Mouse (Mus musculus): ENCODE results near the gene Sash3. TPM values are rescaled to one million over a fixed set of nuclear protein-coding genes. Genes with fewer than 3 reads are reported as not detected.

Sash3 gene
- polyA plus RNA-seq, 1 experiment from 2014 or later, result 2.1 TPM

DNA sequence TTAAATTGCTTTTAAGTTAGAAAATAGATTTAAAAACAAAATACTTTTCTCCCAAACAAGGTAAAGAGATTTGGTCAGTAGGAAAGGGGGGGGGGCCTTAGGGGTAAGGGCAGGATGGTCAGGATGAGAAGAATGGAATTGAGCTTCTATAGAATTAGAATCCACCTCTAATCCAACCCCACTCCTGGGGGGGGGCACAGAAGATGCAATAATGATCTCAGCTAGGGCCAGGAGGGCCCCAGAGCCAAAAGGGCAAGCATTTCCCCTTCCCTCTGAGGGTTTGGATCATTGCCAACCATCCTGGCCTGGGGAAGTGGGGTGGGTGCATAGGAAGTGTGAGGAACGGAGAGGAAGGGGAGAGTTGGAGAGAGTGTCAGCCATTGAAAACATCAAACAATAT is 24.1 kb downstream of the Sash3 start:
- 29% methylated on average over 1 of the region's 1 CpGs for WGBS
- no peak for ATAC-seq
- TF ChIP-seq CTCF (IDR thresholded peaks at IDR 0.05; ENCODE audit: low read depth), result no peak

DNA sequence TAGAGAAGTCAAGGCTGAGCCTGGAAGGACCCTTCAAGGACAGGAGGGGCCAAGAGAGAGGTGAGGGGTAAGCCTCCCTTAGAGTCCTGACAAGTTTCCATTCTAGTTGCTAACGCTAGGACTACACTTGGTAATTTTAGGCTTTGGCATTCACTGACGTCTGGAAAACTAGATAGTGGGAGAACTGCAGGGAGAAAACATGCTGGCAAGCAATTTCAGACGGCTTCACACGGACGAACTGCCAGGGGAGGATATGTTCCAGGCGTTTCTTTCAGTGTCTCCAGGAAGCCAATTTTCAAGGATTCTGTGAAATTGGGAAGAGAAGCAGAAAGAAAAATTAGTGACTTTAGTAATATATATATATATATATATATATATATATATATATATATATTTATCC is 35.6 kb downstream of the Sash3 start:
- no peak for TF ChIP-seq CTCF (IDR thresholded peaks at IDR 0.05; ENCODE audit: low read depth)
- Histone ChIP-seq H3K27me3 (replicated peaks; ENCODE audit: control insufficient read depth, insufficient read depth, low read length) (no peaks in the 10 kb centered on the region), H3K4me3 (ENCODE audit: low read depth, low read length) (no peak overlapping the region), H3K36me3 (ENCODE audit: control insufficient read depth, insufficient read depth) (peaks cover 12% of the 10 kb centered on the region; the same call in 1 of the 2 replicates), H3K9ac (ENCODE audit: low read depth, low read length) (no peak overlapping the region), H3K27ac (ENCODE audit: low read depth, low read length) (no peak overlapping the region), H3K4me2 (replicated peaks; ENCODE audit: low read depth) (no peak overlapping the region), H3K9me3 (ENCODE audit: control insufficient read depth) (no peaks in the 10 kb centered on the region), H3K4me1 (replicated peaks; ENCODE audit: control insufficient read depth, insufficient read depth, low read length) (no peaks in the 10 kb centered on the region)
- ATAC-seq, result no peak
- 85% methylated on average over 6 of the region's 6 CpGs for WGBS

More for the DNA sequence above, 24.1 kb downstream of the Sash3 start:
- no peaks in the 10 kb centered on the region for H3K9me3 ChIP-seq (ENCODE audit: control insufficient read depth)
- no peak overlapping the region for H3K4me2 ChIP-seq (replicated peaks; ENCODE audit: low read depth)
- H3K4me1 ChIP-seq (replicated peaks; ENCODE audit: control insufficient read depth, insufficient read depth, low read length), result no peaks in the 10 kb centered on the region
- H3K36me3 ChIP-seq (ENCODE audit: control insufficient read depth, insufficient read depth), result 0 out of 2 replicates have a peak, but pooled peaks cover 3% of the 10 kb centered on the region
- no peak overlapping the region for H3K4me3 ChIP-seq (ENCODE audit: low read depth, low read length)
- H3K27ac ChIP-seq (ENCODE audit: low read depth, low read length), result no peak overlapping the region
- no peak overlapping the region for H3K9ac ChIP-seq (ENCODE audit: low read depth, low read length)
- no peaks in the 10 kb centered on the region for H3K27me3 ChIP-seq (replicated peaks; ENCODE audit: control insufficient read depth, insufficient read depth, low read length)

DNA sequence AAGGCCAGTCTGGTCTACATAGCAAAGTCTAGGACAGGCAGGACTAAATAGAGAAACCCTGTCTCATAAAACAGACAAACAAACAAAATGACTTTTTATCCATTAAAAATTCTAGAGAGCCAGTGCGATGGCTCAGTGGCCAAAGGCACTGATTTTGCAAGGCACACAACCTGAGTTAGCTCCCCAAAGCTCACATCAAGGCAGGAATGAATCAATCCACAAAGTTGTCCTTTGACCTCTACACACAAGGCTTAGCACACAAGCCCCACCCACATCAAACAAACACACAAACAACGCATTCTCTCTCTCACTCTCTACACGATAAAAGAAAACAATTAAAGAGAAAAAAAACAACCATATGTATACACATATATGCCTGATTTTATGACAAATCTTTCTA is 38.5 kb downstream of the Sash3 start:
- H3K4me3 ChIP-seq (ENCODE audit: low read depth, low read length), result no peak overlapping the region
- WGBS, result 67% methylated on average over 3 of the region's 3 CpGs
- no peak for ATAC-seq
- H3K4me2 ChIP-seq (replicated peaks; ENCODE audit: low read depth), result no peak overlapping the region
- H3K4me1 ChIP-seq (replicated peaks; ENCODE audit: control insufficient read depth, insufficient read depth, low read length), result no peaks in the 10 kb centered on the region
- H3K27me3 ChIP-seq (replicated peaks; ENCODE audit: control insufficient read depth, insufficient read depth, low read length), result no peaks in the 10 kb centered on the region
- peaks cover 7% of the 10 kb centered on the region; the same call in 1 of the 2 replicates for H3K36me3 ChIP-seq (ENCODE audit: control insufficient read depth, insufficient read depth)
- no peak overlapping the region for H3K27ac ChIP-seq (ENCODE audit: low read depth, low read length)
- H3K9ac ChIP-seq (ENCODE audit: low read depth, low read length), result no peak overlapping the region
- no peak for TF ChIP-seq CTCF (IDR thresholded peaks at IDR 0.05; ENCODE audit: low read depth)
- no peaks in the 10 kb centered on the region for H3K9me3 ChIP-seq (ENCODE audit: control insufficient read depth)

DNA sequence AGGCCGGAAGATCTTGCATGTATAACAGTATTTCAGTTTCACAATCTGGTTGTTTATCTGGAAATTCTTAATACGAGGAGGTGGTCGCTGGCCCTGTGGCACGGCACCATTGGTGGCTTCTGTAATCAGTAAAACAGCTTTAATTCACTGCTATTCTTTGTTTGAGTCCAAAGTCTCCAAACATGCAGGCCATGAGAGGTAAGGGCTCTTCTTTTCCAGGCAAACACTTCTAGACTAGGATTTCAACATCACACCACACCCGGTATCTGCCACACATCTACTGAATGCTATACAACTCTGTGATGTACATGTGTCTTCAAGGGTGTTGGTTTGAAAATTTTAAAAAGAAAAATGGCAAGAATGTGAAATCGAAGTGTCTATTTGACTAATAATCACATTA is 45.0 kb downstream of the Sash3 start:
- TF ChIP-seq CTCF (IDR thresholded peaks at IDR 0.05; ENCODE audit: low read depth), result no peak
- WGBS, result 62% methylated on average over 6 of the region's 6 CpGs
- Histone ChIP-seq H3K9ac (ENCODE audit: low read depth, low read length) (no peak overlapping the region), H3K27me3 (replicated peaks; ENCODE audit: control insufficient read depth, insufficient read depth, low read length) (no peaks in the 10 kb centered on the region), H3K27ac (ENCODE audit: low read depth, low read length) (no peak overlapping the region), H3K4me2 (replicated peaks; ENCODE audit: low read depth) (no peak overlapping the region), H3K4me3 (ENCODE audit: low read depth, low read length) (no peak overlapping the region), H3K36me3 (ENCODE audit: control insufficient read depth, insufficient read depth) (peaks cover 3% of the 10 kb centered on the region; the same call in 1 of the 2 replicates), H3K9me3 (ENCODE audit: control insufficient read depth) (no peaks in the 10 kb centered on the region), H3K4me1 (replicated peaks; ENCODE audit: control insufficient read depth, insufficient read depth, low read length) (no peaks in the 10 kb centered on the region)
- ATAC-seq, result no peak

DNA sequence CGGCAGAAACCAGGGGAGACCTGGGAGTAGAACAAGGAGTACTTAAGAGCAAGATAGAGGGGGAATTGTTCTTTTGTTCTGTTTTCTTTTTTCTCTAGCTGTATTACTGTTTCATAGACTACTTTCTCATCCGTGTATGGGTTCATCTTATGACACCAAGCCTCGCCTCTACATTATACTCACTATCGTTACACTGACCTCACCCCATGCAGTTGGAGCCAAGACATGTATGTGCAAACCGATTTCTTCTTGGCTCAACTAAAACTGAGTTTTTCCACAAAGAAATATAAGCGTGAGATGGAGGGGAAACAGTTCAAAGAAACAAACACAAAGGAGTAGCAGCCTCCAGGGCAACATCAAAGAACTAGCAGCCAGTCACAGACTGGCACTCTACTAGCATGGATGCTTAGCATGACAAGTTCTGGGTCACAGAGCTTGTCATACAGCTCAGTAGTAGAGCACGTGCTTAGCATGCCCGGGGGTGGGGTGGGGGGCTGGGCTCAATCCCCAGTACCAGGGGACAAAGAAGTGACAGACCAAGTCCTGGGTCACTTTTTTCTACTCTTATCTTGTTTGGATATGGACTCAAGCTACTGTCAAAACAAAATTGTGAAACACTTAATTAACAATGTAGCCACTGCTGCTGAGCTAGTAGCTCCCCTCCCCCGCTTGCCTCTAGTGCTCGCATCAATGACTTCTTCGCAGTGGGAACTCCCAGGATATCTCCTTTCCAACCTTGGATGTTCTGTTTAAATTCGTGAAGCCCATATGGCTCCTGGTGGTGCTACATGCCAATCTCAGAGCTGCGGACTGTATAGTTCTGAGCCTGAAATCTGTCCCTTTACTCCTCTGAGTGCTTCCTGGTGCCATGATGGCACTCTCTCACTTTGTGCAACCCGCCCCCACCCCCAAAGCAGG is 47.3 kb downstream of the Sash3 start:
- no peaks in the 10 kb centered on the region for H3K27me3 ChIP-seq (replicated peaks; ENCODE audit: control insufficient read depth, insufficient read depth, low read length)
- no peak overlapping the region for H3K9ac ChIP-seq (ENCODE audit: low read depth, low read length)
- no peak for ATAC-seq
- H3K36me3 ChIP-seq (ENCODE audit: control insufficient read depth, insufficient read depth), result peaks cover 3% of the 10 kb centered on the region; the same call in 1 of the 2 replicates
- no peak for TF ChIP-seq CTCF (IDR thresholded peaks at IDR 0.05; ENCODE audit: low read depth)
- no peak overlapping the region for H3K4me3 ChIP-seq (ENCODE audit: low read depth, low read length)
- no peak overlapping the region for H3K4me2 ChIP-seq (replicated peaks; ENCODE audit: low read depth)
- H3K27ac ChIP-seq (ENCODE audit: low read depth, low read length), result no peak overlapping the region
- WGBS, result 77% methylated on average over 14 of the region's 14 CpGs
- no peaks in the 10 kb centered on the region for H3K9me3 ChIP-seq (ENCODE audit: control insufficient read depth)
- H3K4me1 ChIP-seq (replicated peaks; ENCODE audit: control insufficient read depth, insufficient read depth, low read length), result no peaks in the 10 kb centered on the region

DNA sequence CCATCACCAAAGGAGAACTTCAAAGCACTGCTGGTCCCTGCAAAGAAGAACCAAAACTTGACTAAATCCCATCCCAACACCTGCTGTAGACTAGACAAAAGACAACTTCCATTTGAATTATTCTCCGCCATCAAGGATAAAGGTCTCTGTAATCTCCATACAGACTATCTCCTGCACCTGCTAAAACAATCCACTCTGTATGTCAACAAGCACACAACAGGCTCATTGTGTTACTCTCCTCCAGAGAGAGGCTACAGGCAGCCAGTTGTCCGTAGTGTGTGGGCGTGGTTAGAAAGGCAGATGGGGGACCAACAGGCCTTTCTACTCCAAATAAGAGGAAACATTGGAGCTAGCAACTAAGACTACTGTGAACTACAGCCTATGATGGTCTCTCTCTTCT is 51.6 kb downstream of the Sash3 start:
- Histone ChIP-seq H3K4me3 (ENCODE audit: low read depth, low read length) (no peak overlapping the region), H3K27ac (ENCODE audit: low read depth, low read length) (no peak overlapping the region), H3K27me3 (replicated peaks; ENCODE audit: control insufficient read depth, insufficient read depth, low read length) (no peaks in the 10 kb centered on the region), H3K4me2 (replicated peaks; ENCODE audit: low read depth) (no peak overlapping the region), H3K4me1 (replicated peaks; ENCODE audit: control insufficient read depth, insufficient read depth, low read length) (no peaks in the 10 kb centered on the region), H3K36me3 (ENCODE audit: control insufficient read depth, insufficient read depth) (peaks cover 4% of the 10 kb centered on the region; the same call in 1 of the 2 replicates), H3K9me3 (ENCODE audit: control insufficient read depth) (no peaks in the 10 kb centered on the region), H3K9ac (ENCODE audit: low read depth, low read length) (no peak overlapping the region)
- ATAC-seq, result no peak
- WGBS, result 62% methylated on average over 3 of the region's 3 CpGs
- TF ChIP-seq CTCF (IDR thresholded peaks at IDR 0.05; ENCODE audit: low read depth), result no peak
